Mouse (Mus musculus): Measurements from ENCODE around the gene Micu1. TPM values are rescaled to one million over a fixed set of nuclear protein-coding genes. Genes with fewer than 3 reads are reported as not detected.
A peak's percentile ranks its signal among the peaks of the same experiment; 100 is the strongest.

Micu1 gene
- polyA plus RNA-seq, 1 experiment from 2014 or later = 65.0 TPM

- Histone ChIP-seq H3K27me3 (ENCODE audit: control insufficient read depth, insufficient read depth, low read length) (no peaks in the 10 kb centered on the region), H3K9me3 (ENCODE audit: control insufficient read depth, low read length) (no peaks in the 10 kb centered on the region), H3K36me3 (ENCODE audit: control insufficient read depth, insufficient read depth, low read length) (no peaks in the 10 kb centered on the region; the same call in 1 of the 2 replicates), H3K4me3 (ENCODE audit: low read depth, low read length) (no peak overlapping the region), H3K9ac (ENCODE audit: low read length) (no peak overlapping the region), H3K4me2 (ENCODE audit: low read depth, low read length, severe bottlenecking) (no peak overlapping the region), H3K27ac (ENCODE audit: low read depth, low read length) (no peak overlapping the region), H3K4me1 (replicated peaks; ENCODE audit: control insufficient read depth, insufficient read depth, low read length) (no peaks in the 10 kb centered on the region; the same call in 1 of the 2 replicates)
- WGBS = 100% methylated on average over 1 of the region's 1 CpGs
- no peak for DNase-seq (ENCODE audit: low spot score)
- no peak for ATAC-seq (replicated peaks; ENCODE audit: low FRiP score)
Measured at GRCm38 (mm10) chr10:59886081-59886466, 183.8 kb downstream of the Micu1 start.

DNA sequence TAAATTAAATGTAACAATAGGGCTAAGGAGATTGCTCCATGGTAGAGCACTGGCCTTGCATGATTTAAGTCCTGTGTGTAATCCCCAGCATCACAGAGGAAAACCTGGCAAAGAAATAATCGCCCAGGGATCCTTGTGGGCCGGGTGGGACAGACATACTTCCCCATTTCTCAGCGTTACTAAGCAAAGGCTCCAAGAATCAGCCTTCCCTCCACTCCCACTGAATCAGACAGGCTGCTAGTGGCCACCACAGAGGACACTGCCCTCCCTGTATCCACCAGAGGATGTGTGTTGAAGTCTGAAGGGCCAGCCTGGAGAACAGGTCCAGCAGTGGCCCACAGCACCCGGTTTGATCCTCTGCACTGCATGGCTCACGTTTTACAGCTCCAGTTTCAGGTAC is 185.2 kb downstream of the Micu1 start:
- WGBS = 95% methylated on average over 5 of the region's 5 CpGs
- Histone ChIP-seq H3K27me3 (ENCODE audit: control insufficient read depth, insufficient read depth, low read length) (no peaks in the 10 kb centered on the region), H3K4me2 (ENCODE audit: low read depth, low read length, severe bottlenecking) (no peak overlapping the region), H3K9ac (ENCODE audit: low read length) (no peak overlapping the region), H3K9me3 (ENCODE audit: control insufficient read depth, low read length) (no peaks in the 10 kb centered on the region), H3K4me3 (ENCODE audit: low read depth, low read length) (no peak overlapping the region), H3K4me1 (replicated peaks; ENCODE audit: control insufficient read depth, insufficient read depth, low read length) (no peaks in the 10 kb centered on the region), H3K36me3 (ENCODE audit: control insufficient read depth, insufficient read depth, low read length) (peaks cover 5% of the 10 kb centered on the region; the same call in 1 of the 2 replicates), H3K27ac (ENCODE audit: low read depth, low read length) (no peak overlapping the region)
- no peak for DNase-seq (ENCODE audit: low spot score)
- ATAC-seq (replicated peaks; ENCODE audit: low FRiP score) = no peak

GRCm38 (mm10) chr10:59889339-59889738 is 187.1 kb downstream of the Micu1 start:
- WGBS = 91% methylated on average over 7 of the region's 7 CpGs

DNA sequence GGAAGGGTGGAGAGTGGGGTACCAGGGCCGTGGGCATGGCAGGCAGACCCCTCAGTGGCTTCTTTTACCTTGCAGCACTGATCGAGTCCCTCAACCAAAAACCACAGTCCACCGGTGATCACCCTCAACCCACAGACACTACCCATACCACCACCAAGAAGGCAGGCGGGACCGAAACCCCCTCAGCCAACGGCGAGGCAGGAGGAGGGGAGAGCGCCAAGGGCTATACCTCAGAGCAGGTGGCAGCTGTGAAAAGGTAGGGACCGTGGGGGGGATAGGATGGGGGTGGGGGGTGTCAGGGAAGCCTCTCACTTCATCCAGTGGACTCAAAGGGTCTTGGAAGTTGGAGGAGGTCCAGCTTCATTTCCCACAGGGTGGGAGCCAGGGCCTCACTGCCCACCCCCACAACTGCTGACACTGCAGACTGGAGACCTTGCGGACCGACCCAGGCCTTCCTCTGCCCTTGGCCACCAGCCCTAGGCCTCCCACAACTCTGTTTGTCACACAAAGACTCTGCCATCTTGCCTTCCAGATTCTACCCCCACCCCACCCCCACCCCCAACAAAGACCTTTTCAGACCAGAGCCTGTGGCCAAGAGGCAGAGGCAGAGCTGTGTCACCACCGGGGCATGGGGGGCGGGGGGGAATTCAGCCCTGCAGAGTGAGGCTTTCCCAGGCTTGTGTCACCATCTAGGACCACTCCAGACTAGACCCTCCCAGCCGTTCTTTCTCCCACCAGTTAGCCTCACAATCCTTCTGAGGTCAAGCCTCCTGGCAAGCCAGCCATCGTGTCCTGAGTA is 187.9 kb downstream of the Micu1 start:
- WGBS = 87% methylated on average over 15 of the region's 15 CpGs
- H3K9ac ChIP-seq (ENCODE audit: low read length) = no peak overlapping the region

More at GRCm38 (mm10) chr10:59889339-59889738, 187.1 kb downstream of the Micu1 start:
- Histone ChIP-seq H3K36me3 (ENCODE audit: control insufficient read depth, insufficient read depth, low read length) (peaks cover 5% of the 10 kb centered on the region; the same call in 1 of the 2 replicates), H3K27ac (ENCODE audit: low read depth, low read length) (no peak overlapping the region), H3K9ac (ENCODE audit: low read length) (no peak overlapping the region), H3K27me3 (ENCODE audit: control insufficient read depth, insufficient read depth, low read length) (no peaks in the 10 kb centered on the region), H3K9me3 (ENCODE audit: control insufficient read depth, low read length) (no peaks in the 10 kb centered on the region), H3K4me3 (ENCODE audit: low read depth, low read length) (no peak overlapping the region), H3K4me2 (ENCODE audit: low read depth, low read length, severe bottlenecking) (no peak overlapping the region), H3K4me1 (replicated peaks; ENCODE audit: control insufficient read depth, insufficient read depth, low read length) (no peaks in the 10 kb centered on the region; the same call in 1 of the 2 replicates)
- ATAC-seq (replicated peaks; ENCODE audit: low FRiP score) (no peak), DNase-seq (ENCODE audit: low spot score) (no peak)

DNA sequence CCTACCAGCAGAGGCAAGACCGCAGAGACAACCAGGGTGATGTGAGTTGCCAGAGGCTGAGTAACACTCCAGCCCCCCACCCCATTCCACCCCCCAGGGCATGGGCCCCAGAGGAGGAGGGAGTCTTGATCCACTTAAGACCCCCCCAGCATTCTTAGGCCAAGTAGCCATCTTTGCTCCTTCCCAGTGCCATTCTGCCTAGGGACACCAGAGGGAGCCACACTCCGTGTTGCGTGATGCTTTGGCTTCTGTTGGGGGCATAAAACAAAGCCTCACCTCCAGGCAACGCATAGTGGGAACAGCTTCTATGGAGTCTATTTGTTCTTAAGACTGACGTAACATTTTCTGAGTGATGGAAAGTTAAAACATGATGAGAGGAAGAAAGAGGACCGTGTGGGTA is 190.7 kb downstream of the Micu1 start:
- H3K27me3 ChIP-seq (ENCODE audit: control insufficient read depth, insufficient read depth, low read length) = no peaks in the 10 kb centered on the region
- ATAC-seq (replicated peaks; ENCODE audit: low FRiP score) = no peak
- H3K4me3 ChIP-seq (ENCODE audit: low read depth, low read length) = no peak overlapping the region
- no peak overlapping the region for H3K27ac ChIP-seq (ENCODE audit: low read depth, low read length)
- no peak overlapping the region for H3K9ac ChIP-seq (ENCODE audit: low read length)
- peak; percentile 81 for DNase-seq (ENCODE audit: low spot score)
- peaks cover 5% of the 10 kb centered on the region; the same call in 1 of the 2 replicates for H3K36me3 ChIP-seq (ENCODE audit: control insufficient read depth, insufficient read depth, low read length)
- no peak overlapping the region for H3K4me2 ChIP-seq (ENCODE audit: low read depth, low read length, severe bottlenecking)
- 34% methylated on average over 6 of the region's 6 CpGs for WGBS
- peaks cover 18% of the 10 kb centered on the region for H3K4me1 ChIP-seq (replicated peaks; ENCODE audit: control insufficient read depth, insufficient read depth, low read length)
- no peaks in the 10 kb centered on the region for H3K9me3 ChIP-seq (ENCODE audit: control insufficient read depth, low read length)

More for the DNA sequence above, 187.9 kb downstream of the Micu1 start:
- H3K4me2 ChIP-seq (ENCODE audit: low read depth, low read length, severe bottlenecking) = no peak overlapping the region
- DNase-seq (ENCODE audit: low spot score) (no peak), ATAC-seq (replicated peaks; ENCODE audit: low FRiP score) (no peak)
- no peak overlapping the region for H3K27ac ChIP-seq (ENCODE audit: low read depth, low read length)
- peaks cover 2% of the 10 kb centered on the region; the same call in 1 of the 2 replicates for H3K4me1 ChIP-seq (replicated peaks; ENCODE audit: control insufficient read depth, insufficient read depth, low read length)
- H3K27me3 ChIP-seq (ENCODE audit: control insufficient read depth, insufficient read depth, low read length) = no peaks in the 10 kb centered on the region
- no peak overlapping the region for H3K4me3 ChIP-seq (ENCODE audit: low read depth, low read length)
- peaks cover 5% of the 10 kb centered on the region; the same call in 1 of the 2 replicates for H3K36me3 ChIP-seq (ENCODE audit: control insufficient read depth, insufficient read depth, low read length)
- H3K9me3 ChIP-seq (ENCODE audit: control insufficient read depth, low read length) = no peaks in the 10 kb centered on the region

DNA sequence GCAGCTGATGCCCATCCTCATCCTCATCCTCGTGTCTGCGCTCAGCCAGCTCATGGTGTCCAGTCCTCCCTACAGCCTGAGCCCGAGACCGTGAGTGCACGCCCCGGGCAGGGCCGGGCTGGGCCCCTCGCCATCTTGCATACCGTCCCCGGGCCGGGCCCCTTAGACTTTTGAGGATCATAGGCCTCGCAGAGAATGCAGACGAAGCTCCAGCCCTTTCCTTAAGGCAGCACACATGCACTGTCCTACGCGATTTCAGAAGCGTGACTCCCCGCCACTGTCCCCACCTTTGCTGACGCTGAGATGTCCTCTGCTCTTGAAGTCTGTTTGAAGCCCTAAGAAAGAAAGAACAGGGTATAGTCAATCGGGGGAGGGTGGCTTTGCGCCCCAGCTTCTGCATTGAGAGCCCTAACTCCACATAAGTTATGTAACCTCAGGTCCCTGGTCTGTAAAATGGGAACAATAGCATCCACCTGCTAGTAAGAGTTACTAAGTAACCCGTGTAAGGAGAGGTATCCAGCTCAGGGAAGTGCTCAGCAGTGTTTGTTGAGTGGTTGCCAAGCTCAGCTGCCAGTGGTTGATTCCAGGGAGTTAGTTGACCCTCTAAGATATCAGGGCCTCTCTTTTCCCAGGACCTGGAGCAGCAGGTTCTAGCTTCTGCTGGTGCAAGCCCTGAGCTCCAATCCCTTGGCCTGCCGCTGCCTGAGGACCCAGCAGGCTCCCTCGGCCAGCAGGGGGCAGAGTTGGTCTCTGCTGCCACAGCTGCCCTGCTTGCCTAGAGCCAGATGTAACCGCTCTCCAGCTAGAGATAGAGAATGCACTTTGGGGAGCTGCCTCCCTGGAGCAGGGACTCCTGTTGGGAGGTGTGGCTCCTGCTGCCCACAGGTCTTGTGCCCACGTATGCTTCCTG is 192.2 kb downstream of the Micu1 start:
- no peak overlapping the region for H3K4me3 ChIP-seq (ENCODE audit: low read depth, low read length)

GRCm38 (mm10) chr10:59895460-59896186 is 193.3 kb downstream of the Micu1 start:
- no peak overlapping the region for H3K27ac ChIP-seq (ENCODE audit: low read depth, low read length)
- H3K36me3 ChIP-seq (ENCODE audit: control insufficient read depth, insufficient read depth, low read length) = peaks cover 5% of the 10 kb centered on the region; the same call in 1 of the 2 replicates
- no peak overlapping the region for H3K9ac ChIP-seq (ENCODE audit: low read length)
- H3K27me3 ChIP-seq (ENCODE audit: control insufficient read depth, insufficient read depth, low read length) = no peaks in the 10 kb centered on the region
- H3K4me3 ChIP-seq (ENCODE audit: low read depth, low read length) = no peak overlapping the region
- no peak overlapping the region for H3K4me2 ChIP-seq (ENCODE audit: low read depth, low read length, severe bottlenecking)
- H3K4me1 ChIP-seq (replicated peaks; ENCODE audit: control insufficient read depth, insufficient read depth, low read length) = peaks cover 45% of the 10 kb centered on the region
- ATAC-seq (replicated peaks; ENCODE audit: low FRiP score) (no peak), DNase-seq (ENCODE audit: low spot score) (no peak)
- 93% methylated on average over 17 of the region's 17 CpGs for WGBS
- no peaks in the 10 kb centered on the region for H3K9me3 ChIP-seq (ENCODE audit: control insufficient read depth, low read length)

More for the DNA sequence above, 192.2 kb downstream of the Micu1 start:
- H3K27me3 ChIP-seq (ENCODE audit: control insufficient read depth, insufficient read depth, low read length) = no peaks in the 10 kb centered on the region
- peaks cover 34% of the 10 kb centered on the region for H3K4me1 ChIP-seq (replicated peaks; ENCODE audit: control insufficient read depth, insufficient read depth, low read length)
- H3K36me3 ChIP-seq (ENCODE audit: control insufficient read depth, insufficient read depth, low read length) = peaks cover 5% of the 10 kb centered on the region; the same call in 1 of the 2 replicates
- H3K9me3 ChIP-seq (ENCODE audit: control insufficient read depth, low read length) = no peaks in the 10 kb centered on the region
- WGBS = 82% methylated on average over 25 of the region's 25 CpGs
- H3K9ac ChIP-seq (ENCODE audit: low read length) = no peak overlapping the region
- H3K4me2 ChIP-seq (ENCODE audit: low read depth, low read length, severe bottlenecking) = no peak overlapping the region
- DNase-seq (ENCODE audit: low spot score) (peak; percentile 93), ATAC-seq (replicated peaks; ENCODE audit: low FRiP score) (no peak)
- peak overlapping the region; percentile 4; the same call in 1 of the 2 replicates for H3K27ac ChIP-seq (ENCODE audit: low read depth, low read length)

GRCm38 (mm10) chr10:59896211-59896610 is 193.9 kb downstream of the Micu1 start:
- Histone ChIP-seq H3K4me1 (replicated peaks; ENCODE audit: control insufficient read depth, insufficient read depth, low read length) (peaks cover 45% of the 10 kb centered on the region), H3K4me3 (ENCODE audit: low read depth, low read length) (no peak overlapping the region), H3K9me3 (ENCODE audit: control insufficient read depth, low read length) (no peaks in the 10 kb centered on the region), H3K27ac (ENCODE audit: low read depth, low read length) (peak overlapping the region; percentile 91; the same call in 1 of the 2 replicates), H3K27me3 (ENCODE audit: control insufficient read depth, insufficient read depth, low read length) (no peaks in the 10 kb centered on the region), H3K4me2 (ENCODE audit: low read depth, low read length, severe bottlenecking) (no peak overlapping the region), H3K9ac (ENCODE audit: low read length) (peak overlapping the region; percentile 32), H3K36me3 (ENCODE audit: control insufficient read depth, insufficient read depth, low read length) (peaks cover 5% of the 10 kb centered on the region; the same call in 1 of the 2 replicates)
- DNase-seq (ENCODE audit: low spot score) (no peak), ATAC-seq (replicated peaks; ENCODE audit: low FRiP score) (no peak)
- 95% methylated on average over 4 of the region's 4 CpGs for WGBS

Measured in forebrain, embryonic 11.5 days (tissue).